Mouse (Mus musculus) kidney, embryonic 16.5 days (tissue): ENCODE data around the gene Slc37a1. TPM values are rescaled to one million over a fixed set of nuclear protein-coding genes. Genes with fewer than 3 reads are reported as not detected.

Experiments used
- ATAC-seq: fragments of 200-750 bp; cut with Nextera tagmentation; 2 replicates; pipeline ENCODE4 v1.8.0; 2017; ENCODE audit warnings: moderate TSS enrichment; ENCODE audit not compliant: low FRiP score, low TSS enrichment
- H3K27ac ChIP-seq: fragments of 300-500 bp; sonication (generic); 2 replicates; pipeline ENCODE4 v1.5.1; 2014; ENCODE audit warnings: low read length
- H3K27me3 ChIP-seq: fragments of 300-500 bp; sonication (generic); 2 replicates; pipeline ENCODE4 v1.6.1; 2014; ENCODE audit warnings: low read length, control low read depth, mixed read lengths; ENCODE audit not compliant: insufficient read depth
- H3K36me3 ChIP-seq: fragments of 300-500 bp; sonication (generic); 2 replicates; pipeline ENCODE4 v1.6.1; 2014; ENCODE audit warnings: low read length, control low read depth, mixed read lengths; ENCODE audit not compliant: insufficient read depth
- H3K4me1 ChIP-seq: fragments of 300-500 bp; sonication (generic); 2 replicates; pipeline ENCODE4 v1.6.1; 2014; ENCODE audit warnings: low read length, control low read depth, mixed read lengths; ENCODE audit not compliant: insufficient read depth
- H3K4me2 ChIP-seq: fragments of 300-500 bp; sonication (generic); replicated peaks from 2 replicates; pipeline ENCODE4 v1.6.1; 2014; ENCODE audit warnings: low read depth, low read length
- H3K4me3 ChIP-seq: fragments of 300-500 bp; sonication (generic); 2 replicates; pipeline ENCODE4 v1.5.1; 2014; ENCODE audit warnings: mild to moderate bottlenecking, low read length
- H3K9ac ChIP-seq: fragments of 300-500 bp; sonication (generic); replicated peaks from 2 replicates; pipeline ENCODE4 v1.6.1; 2014; ENCODE audit warnings: low read length
- H3K9me3 ChIP-seq: fragments of 300-500 bp; sonication (generic); 2 replicates; pipeline ENCODE4 v1.6.1; 2016; ENCODE audit warnings: low read length, control low read depth
- WGBS: fragments of 180-500 bp; shearing (Covaris S2); extraction: QIAGEN DNeasy Blood & Tissue Kit; methylation state at CpG from one replicate; pipeline ENCODE4 v1.1.7; 2014; 5-methylcytosine and 5-hydroxymethylcytosine counted together
- polyA plus RNA-seq: library from polyadenylated mRNA; unstranded; fragments of >200 nt; fragmentation: Nextera tagmentation; extraction: Ambion mirVana; gene quantifications from 2 replicates; pipeline ENCODE4 v1.2.1, GENCODE M21; 2015

Slc37a1 gene
- 2.8 and 3.0 TPM in 2 replicates for polyA plus RNA-seq

DNA sequence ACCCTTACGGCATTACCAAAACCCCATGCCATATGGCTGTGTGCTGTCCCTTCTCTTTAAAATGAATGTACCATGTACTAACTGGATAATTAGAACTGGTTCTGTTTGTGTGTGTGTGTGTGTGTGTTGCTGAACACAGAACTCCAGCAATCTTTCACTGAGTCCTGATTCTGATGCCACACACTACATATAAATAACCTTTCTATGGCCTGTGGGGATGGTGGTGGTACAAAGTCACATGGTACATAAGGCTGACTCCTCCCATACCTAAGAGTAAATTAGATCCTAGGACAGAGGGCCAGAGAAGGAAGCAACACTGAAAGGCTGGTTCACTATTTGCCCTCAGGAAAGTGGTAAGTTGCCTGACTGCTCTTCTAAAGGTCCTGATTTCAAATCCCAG, at the start of gene Slc37a1:
Gene Slc37a1, plus strand, starts transcription at position 301 of the 400 bp plus-strand sequence.
- ATAC-seq = no peak
- Histone ChIP-seq H3K4me1 (no peaks in the 10 kb centered on the region), H3K27ac (no peak within 1 kb of the TSS), H3K4me2 (no peak within 1 kb of the TSS), H3K27me3 (no peaks in the 10 kb centered on the region), H3K4me3 (no peak within 1 kb of the TSS), H3K36me3 (no peaks in the 10 kb centered on the region), H3K9ac (no peak within 1 kb of the TSS), H3K9me3 (no peaks in the 10 kb centered on the region)
- WGBS = 100% methylated on average over 1 of the region's 1 CpGs

GRCm38 (mm10) chr17:31238234-31239020, 48.2 kb upstream of the Slc37a1 start:
- Histone ChIP-seq H3K4me3 (no peak overlapping the region), H3K27ac (no peak overlapping the region), H3K4me1 (no peaks in the 10 kb centered on the region), H3K4me2 (no peak overlapping the region), H3K36me3 (no peaks in the 10 kb centered on the region), H3K27me3 (no peaks in the 10 kb centered on the region), H3K9me3 (no peaks in the 10 kb centered on the region), H3K9ac (no peak overlapping the region)
- no peak for ATAC-seq
- WGBS = 79% methylated on average over 7 of the region's 7 CpGs

- Histone ChIP-seq H3K4me1 (no peaks in the 10 kb centered on the region), H3K27me3 (no peaks in the 10 kb centered on the region), H3K4me2 (no peak overlapping the region), H3K27ac (no peak overlapping the region), H3K9me3 (no peaks in the 10 kb centered on the region), H3K4me3 (no peak overlapping the region), H3K36me3 (no peaks in the 10 kb centered on the region), H3K9ac (no peak overlapping the region)
- no peak for ATAC-seq
- whole genome bisulfite sequencing = 82% methylated on average over 8 of the region's 8 CpGs
These were observed 45.4 kb upstream of the Slc37a1 start for GRCm38 (mm10) chr17:31241156-31241555.

DNA sequence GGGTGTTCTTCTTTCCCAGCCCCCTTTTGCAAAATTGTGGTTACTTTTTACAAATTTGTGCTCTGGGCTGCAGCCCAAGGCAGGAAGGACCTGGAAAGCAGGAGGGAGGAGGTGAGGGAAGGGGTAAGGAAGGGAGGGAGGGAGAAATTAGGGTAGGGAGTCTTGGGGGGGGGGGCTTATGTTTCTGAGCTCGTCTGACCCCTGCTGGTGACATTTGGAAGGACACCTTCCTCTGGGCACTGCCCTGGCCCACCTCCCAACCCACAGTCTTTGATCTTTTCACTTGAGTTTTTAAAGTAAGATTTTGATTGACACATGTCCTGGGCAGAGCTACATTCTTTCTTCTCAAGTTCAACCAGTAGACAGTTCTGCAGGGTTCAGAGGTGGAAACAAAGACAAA, 43.8 kb upstream of the Slc37a1 start:
- H3K27ac ChIP-seq = no peak overlapping the region
- H3K9me3 ChIP-seq = no peaks in the 10 kb centered on the region
- no peaks in the 10 kb centered on the region for H3K36me3 ChIP-seq
- no peak overlapping the region for H3K9ac ChIP-seq
- no peaks in the 10 kb centered on the region for H3K27me3 ChIP-seq
- no peaks in the 10 kb centered on the region for H3K4me1 ChIP-seq
- whole genome bisulfite sequencing = 0% methylated on average over 1 of the region's 1 CpGs
- H3K4me2 ChIP-seq = no peak overlapping the region
- H3K4me3 ChIP-seq = no peak overlapping the region
- ATAC-seq = no peak

DNA sequence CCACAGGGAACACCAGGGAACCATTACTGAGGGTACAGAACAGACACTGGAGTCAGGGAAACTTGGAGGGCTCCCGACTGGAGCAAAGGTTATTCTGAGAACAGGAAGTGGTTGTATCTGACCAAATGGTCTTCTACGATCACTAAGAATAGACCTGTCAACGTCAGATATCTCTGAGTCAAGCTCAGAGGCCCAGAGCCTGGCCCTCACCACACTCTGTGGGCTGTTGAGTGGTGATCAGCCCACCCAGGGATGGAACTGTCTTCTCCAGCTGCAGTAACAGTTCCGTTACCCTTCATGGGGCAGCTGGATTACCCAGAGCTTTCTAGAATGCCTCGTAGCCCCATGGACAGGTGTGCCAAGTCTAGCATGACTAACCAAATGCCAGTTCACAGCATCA, 41.3 kb upstream of the Slc37a1 start:
- H3K4me2 ChIP-seq = no peak overlapping the region
- H3K27ac ChIP-seq = no peak overlapping the region
- no peaks in the 10 kb centered on the region for H3K4me1 ChIP-seq
- no peaks in the 10 kb centered on the region for H3K27me3 ChIP-seq
- 57% methylated on average over 5 of the region's 5 CpGs for WGBS
- no peak for ATAC-seq
- H3K4me3 ChIP-seq = no peak overlapping the region
- H3K9me3 ChIP-seq = no peaks in the 10 kb centered on the region
- no peaks in the 10 kb centered on the region for H3K36me3 ChIP-seq
- no peak overlapping the region for H3K9ac ChIP-seq

DNA sequence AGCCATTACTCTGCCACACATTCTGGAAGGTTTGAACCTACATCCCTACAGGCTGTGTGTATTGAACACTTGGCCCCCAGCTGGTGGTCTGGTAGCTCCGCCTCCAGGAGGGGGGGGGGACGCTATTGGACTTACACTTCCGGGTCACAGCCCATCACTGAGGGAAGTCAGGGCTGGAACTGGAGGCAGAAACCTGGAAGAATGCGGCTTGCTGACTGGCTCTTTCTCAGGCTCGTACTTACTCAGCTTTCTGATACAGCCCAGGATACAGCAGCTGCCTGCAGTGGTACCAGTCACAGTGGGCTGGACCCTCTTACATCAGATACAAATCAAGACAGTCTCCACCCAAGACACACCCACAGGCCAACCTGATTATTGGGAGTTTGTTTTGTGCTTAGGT, 39.4 kb upstream of the Slc37a1 start:
- Histone ChIP-seq H3K36me3 (no peaks in the 10 kb centered on the region), H3K9ac (no peak overlapping the region), H3K27ac (no peak overlapping the region), H3K9me3 (no peaks in the 10 kb centered on the region), H3K4me3 (no peak overlapping the region), H3K4me2 (no peak overlapping the region), H3K4me1 (no peaks in the 10 kb centered on the region), H3K27me3 (no peaks in the 10 kb centered on the region)
- no peak for ATAC-seq
- WGBS = 32% methylated on average over 5 of the region's 5 CpGs

GRCm38 (mm10) chr17:31253951-31254350, 32.6 kb upstream of the Slc37a1 start:
- no peak for ATAC-seq
- WGBS = 71% methylated on average over 5 of the region's 5 CpGs
- H3K36me3 ChIP-seq = no peaks in the 10 kb centered on the region

DNA sequence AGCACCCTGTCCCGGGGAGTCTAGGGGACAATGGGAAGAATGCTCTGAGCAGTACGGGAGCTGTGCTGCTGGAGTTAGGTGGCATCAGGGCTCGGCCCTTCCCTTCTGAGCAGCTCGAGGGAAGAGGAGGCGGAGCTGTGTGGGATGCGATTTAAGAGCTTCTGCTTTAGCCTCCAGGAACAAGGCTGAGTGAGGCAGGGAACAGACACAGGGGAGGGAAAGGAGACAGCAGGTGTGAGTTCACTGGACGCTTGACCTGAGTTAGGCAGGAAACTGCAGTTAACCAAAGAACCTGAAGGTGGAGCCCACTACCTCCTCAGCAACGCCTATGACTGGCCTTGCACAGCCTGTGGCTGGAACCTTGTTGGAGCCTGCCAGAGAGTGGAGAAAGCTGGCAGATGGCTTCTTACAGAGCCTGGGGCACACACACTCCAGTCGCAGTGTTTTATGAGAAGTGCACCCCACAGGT, 32.1 kb upstream of the Slc37a1 start:
- no peak overlapping the region for H3K4me2 ChIP-seq
- no peak overlapping the region for H3K4me3 ChIP-seq
- H3K4me1 ChIP-seq = no peaks in the 10 kb centered on the region; the same call in 1 of the 2 replicates
- peak; percentile 88 for ATAC-seq
- no peaks in the 10 kb centered on the region for H3K27me3 ChIP-seq
- no peaks in the 10 kb centered on the region for H3K9me3 ChIP-seq
- no peak overlapping the region for H3K27ac ChIP-seq
- H3K9ac ChIP-seq = no peak overlapping the region
- H3K36me3 ChIP-seq = no peaks in the 10 kb centered on the region
- 11% methylated on average over 9 of the region's 9 CpGs for WGBS

More at GRCm38 (mm10) chr17:31253951-31254350, 32.6 kb upstream of the Slc37a1 start:
- Histone ChIP-seq H3K9ac (no peak overlapping the region), H3K4me1 (no peaks in the 10 kb centered on the region; the same call in 1 of the 2 replicates), H3K27me3 (no peaks in the 10 kb centered on the region), H3K4me3 (no peak overlapping the region), H3K27ac (no peak overlapping the region), H3K4me2 (no peak overlapping the region), H3K9me3 (no peaks in the 10 kb centered on the region)

DNA sequence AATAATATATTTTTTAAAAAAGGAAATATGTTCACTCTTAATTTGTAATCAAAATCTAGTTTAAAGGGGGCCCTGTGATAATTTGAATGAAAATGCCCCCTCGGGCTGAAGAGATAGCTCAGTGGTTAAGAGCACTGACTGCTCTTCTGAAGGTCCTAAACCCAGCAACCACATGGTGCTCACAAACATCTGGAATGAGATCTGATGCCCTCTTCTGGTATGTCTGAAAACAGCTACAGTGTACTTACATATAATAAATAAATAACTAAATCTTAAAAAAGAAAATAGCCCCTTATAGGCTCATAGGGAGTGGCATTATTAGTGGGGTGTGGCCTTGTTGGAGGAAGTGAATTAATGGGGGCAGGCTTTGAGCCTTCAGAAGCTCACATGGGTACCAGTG, 29.4 kb upstream of the Slc37a1 start:
- H3K4me2 ChIP-seq = no peak overlapping the region
- ATAC-seq = no peak
- H3K9ac ChIP-seq = no peak overlapping the region
- H3K27me3 ChIP-seq = no peaks in the 10 kb centered on the region
- H3K4me1 ChIP-seq = no peaks in the 10 kb centered on the region; the same call in 1 of the 2 replicates
- no peak overlapping the region for H3K27ac ChIP-seq
- H3K4me3 ChIP-seq = no peak overlapping the region
- no peaks in the 10 kb centered on the region for H3K9me3 ChIP-seq
- 88% methylated on average over 1 of the region's 1 CpGs for WGBS
- H3K36me3 ChIP-seq = no peaks in the 10 kb centered on the region

GRCm38 (mm10) chr17:31257898-31258297, 28.7 kb upstream of the Slc37a1 start:
- ATAC-seq = no peak

More at GRCm38 (mm10) chr17:31257898-31258297, 28.7 kb upstream of the Slc37a1 start:
- Histone ChIP-seq H3K4me3 (no peak overlapping the region), H3K9me3 (no peaks in the 10 kb centered on the region), H3K4me1 (no peaks in the 10 kb centered on the region; the same call in 1 of the 2 replicates), H3K9ac (no peak overlapping the region), H3K27ac (no peak overlapping the region), H3K36me3 (no peaks in the 10 kb centered on the region), H3K4me2 (no peak overlapping the region), H3K27me3 (no peaks in the 10 kb centered on the region)
- WGBS = 74% methylated on average over 12 of the region's 12 CpGs
